Mouse (Mus musculus) cerebellum, postnatal 4 days (tissue): Measurements from ENCODE around the gene Mgam.
"Not testable (repeated sequence)": the region's sequence is repeated elsewhere in the genome, so short reads cannot be mapped to it uniquely, and the experiment has no call there.

Source experiments
- DNase-seq, 2 experiments: peaks; one replicate each; pipeline ENCODE4 v3.0.0; 2022; ENCODE audit warnings: low spot score in 2 of 2, mixed read lengths in 1 of 2

Mgam gene

DNA sequence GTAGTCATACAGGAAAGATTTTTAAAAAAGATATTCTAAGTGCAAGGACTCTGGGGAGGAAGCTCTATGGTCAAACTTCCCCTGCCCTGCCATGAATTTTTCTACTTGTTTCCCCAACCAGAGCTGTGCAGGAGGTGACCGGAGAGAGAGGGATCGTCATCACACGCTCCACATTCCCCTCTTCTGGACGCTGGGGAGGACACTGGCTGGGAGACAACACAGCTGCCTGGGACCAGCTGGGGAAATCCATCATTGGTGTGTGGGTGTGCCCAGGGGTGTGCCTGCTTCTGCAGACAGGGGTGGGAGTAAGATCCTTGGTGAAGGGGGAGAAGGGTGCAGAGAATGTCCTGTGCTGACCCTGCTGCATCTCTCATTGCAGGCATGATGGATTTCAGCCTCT is 99.9 kb downstream of the Mgam start:
- DNase-seq, result not testable (repeated sequence)

DNA sequence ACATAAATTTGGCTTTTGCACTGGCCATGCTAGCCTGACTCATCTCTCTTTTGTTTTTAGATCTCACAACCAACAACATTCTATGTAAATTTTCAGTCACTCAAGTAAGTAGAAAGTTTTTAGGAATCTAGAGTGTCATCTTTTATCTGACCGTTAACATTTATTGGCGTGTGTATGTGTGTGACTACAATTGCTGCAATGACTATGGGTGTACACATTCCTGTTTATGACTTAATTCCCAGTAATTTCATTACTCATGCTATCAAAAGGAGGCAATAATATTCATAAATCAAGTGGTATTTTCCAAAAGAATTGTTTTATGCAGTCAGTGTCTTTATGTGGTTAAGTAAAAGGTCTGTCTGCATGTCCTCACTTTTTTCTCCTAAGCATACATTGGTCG is 110.9 kb downstream of the Mgam start:
- no peak for DNase-seq

DNA sequence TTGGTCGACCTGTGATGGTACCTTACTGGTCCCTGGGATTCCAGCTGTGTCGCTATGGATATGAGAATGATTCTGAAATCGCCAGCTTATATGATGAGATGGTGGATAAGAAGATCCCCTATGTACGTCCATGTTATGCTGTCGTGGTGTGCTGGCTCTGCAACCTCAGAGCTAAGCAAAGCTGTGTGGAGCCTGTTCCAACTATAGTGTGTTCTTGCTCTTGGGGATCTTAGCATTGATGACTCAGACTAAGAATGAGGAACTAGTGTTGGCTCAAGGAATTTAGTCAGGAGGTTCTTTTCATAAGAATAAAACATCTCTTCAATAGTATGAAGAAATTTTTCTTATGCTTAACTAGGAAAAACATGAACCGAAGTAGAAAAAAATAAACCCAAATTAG is 120.4 kb downstream of the Mgam start:
- not testable (repeated sequence) for DNase-seq

DNA sequence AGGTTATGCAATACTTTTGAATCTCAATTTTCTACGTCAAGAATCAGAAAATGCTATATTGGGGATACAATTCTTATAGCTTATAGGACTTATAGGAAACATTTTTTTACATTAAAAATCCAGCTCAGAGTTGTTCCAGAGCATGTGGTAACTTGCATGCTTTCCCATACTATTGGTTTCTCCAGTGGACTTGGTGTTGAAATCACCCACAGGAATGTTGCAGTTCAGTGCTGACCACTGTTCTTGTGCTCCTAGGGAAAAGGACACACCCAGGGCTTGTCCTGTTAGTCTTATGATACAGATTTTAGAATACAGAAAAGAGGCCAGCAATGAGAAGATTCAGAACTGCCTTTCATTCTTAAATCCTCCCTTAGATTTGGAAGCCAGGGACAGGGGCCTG is 127.3 kb downstream of the Mgam start:
- DNase-seq, result no peak

DNA sequence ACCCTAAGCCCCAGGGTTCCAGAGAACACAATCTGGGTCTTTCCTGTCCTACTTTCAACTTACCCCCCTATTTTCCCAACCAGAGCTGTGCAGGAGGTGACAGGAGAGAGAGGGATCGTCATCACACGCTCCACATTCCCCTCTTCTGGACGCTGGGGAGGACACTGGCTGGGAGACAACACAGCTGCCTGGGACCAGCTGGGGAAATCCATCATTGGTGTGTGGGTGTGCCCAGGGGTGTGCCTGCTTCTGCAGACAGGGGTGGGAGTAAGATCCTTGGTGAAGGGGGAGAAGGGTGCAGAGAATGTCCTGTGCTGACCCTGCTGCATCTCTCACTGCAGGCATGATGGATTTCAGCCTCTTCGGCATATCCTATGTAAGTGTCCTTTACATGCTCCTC is 128.7 kb downstream of the Mgam start:
- DNase-seq, result not testable (repeated sequence)

DNA sequence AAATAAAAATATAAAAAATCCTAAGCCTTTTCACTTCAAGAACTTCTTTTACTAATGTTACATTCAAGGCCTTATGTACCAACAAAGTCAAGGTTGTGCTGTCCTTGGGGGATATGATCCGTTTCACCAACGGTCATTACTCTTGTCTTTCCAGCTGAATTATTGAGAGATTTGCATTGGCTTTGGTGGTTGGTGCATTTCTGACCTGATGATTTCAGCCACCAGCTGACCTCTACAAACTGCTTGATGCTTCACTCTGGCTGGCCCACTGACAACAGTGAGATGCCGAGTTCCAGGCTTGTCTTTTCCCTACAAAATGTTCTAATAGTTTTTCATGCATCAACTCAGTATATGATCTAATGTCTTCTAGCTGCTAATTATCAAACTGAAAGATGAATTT is 146.0 kb downstream of the Mgam start:
- DNase-seq, result no peak

DNA sequence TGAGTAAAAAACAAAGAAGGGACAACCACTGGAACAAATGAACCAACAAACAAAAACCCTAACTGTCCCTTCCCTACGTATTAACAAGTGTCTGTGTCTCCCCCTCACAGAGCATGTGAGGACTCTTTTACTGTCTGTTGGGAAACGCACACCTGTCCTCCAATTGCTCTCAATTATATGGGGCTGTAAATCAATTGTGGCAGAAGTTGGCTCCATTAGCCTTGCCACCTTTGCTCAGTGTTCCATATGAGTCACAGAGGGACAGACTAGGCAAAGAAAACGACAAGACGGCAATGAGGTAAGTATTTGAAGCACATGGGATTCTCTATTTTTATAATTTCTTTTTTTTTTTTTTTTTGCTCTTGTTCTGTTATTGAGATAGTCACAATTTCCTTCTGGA is 149.8 kb downstream of the Mgam start:
- DNase-seq, result no peak

DNA sequence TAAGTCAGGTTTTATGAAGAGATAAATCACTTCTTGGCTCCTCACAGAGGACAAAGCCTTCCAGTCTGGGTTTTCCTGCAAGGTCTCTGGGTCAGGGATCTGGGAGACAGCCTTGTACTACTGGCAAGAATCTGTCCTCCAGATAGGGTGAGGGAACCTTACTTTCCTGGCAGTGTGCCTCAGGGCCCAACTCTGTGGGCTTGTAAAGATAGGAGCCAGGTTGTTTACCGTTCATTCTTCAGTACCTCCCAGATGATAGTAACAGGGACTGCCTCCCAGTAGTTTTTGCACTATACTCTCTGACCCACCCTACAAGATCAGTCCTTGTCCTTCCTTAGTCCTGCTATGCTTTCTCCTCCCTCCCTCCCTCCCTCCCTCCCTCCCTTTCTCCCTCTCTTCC is 155.0 kb downstream of the Mgam start:
- no peak for DNase-seq

DNA sequence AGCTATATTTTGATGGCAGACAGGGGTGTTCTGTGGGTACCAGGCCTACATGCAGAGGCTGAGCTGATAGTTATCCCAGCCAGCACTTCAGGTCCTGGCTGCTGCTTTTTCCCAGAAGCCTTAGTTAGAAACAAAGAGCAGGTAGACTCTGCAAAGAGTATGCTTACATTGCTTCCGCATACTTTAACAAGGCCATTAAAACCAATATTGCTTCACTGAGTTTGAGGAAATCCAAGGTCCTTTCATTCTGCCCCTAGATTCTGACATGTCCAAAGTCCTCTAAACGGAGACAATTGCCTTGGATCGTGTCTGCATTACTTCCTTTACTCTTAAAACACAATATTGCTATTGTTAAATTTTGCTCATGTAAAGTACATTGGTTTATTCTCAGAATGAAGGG is 155.7 kb downstream of the Mgam start:
- no peak for DNase-seq

DNA sequence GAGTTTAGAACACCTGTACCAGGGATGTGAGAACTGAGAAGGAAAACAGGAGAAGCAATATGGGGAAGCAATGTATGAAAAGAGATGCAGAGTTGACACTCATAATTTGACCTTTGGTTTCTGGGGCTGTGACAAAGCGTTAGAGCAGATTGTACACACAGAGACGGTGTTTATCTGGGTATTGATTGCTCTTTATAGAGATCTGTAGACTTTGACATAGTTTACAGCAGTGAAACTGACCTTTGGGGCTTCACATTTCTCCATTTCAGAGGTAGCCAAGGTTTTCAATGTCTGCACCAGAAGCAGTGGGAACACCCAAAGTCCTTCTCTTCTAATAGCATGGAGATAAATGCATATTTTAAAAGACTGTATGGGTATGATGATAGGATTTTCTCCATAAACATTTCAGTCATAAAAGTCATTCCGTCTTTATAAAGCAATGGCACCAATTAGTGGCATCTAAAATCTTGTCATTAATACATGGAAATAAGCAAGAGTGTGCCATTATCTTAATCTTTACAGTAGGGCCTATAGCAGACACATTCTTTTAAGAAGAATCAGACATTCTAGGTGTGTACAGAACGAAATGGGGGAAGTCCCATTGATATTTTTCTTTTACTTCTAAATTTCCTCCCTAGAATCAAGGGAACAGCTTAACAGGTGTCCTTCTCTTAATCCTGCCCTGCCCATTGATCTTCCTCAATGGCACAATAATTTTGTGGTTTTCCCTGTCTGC is 166.6 kb downstream of the Mgam start:
- DNase-seq, result no peak

DNA sequence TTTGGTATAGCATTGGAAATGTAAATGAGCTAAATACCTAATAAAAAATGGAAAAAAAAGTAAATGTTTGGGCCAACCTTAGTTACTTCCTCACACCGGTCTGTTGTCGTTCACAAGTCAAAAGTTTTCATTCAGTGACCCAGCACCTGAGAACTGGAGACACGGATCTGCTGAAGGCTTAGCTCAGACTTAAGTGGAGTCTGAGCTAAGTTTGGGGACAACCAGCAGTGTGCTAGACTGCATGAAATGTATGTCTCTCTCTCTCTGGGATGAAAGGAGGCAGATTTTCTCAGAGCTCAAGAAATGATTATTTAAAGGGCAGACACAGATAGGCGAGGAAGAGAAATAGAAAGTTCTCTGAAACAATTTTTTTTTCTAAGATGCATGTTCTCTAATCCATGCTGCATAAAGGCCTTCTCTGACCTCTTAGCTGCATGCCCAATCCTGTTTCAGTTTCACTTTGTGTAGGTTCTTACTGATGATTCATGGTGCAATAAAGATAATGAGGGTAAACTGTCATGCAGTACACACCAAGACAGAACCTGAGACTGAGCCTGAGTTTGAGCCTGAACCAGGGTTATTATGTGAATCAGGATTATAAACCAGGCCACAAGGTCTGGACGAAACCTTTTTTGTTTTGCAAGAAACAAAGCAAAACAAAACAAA is 189.7 kb downstream of the Mgam start:
- no peak for DNase-seq
